ENCODE assay signal across 8 mouse cellular contexts in the genomic region with DNA sequence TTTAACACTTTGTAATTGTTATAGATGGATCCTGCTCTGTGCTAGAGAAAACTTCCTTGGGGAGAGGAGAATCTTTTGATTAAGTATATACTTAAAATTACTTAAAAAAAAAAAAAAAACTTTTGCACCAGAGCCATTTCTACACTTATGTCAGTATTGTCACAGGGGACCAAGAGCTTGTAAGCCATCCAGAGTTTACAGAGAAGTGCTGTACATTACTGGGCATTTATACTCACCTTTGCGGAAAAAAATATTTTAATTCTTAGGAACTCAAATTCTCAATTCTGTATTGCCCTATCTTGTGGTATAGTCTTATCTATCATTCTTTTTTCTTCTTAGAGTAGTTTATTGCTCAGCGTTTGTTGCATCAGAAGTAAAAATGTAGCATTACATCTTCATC. TPM values are rescaled to one million over a fixed set of nuclear protein-coding genes. Genes with fewer than 3 reads are reported as not detected.
DNase-seq lines count a peak whose midpoint lies in the region; ATAC-seq and TF ChIP-seq lines count a peak whose summit lies in the region.

No protein-coding gene starts in this region.

- no peak overlapping the region for H3K27ac ChIP-seq in heart, embryonic 10.5 days
- no peak overlapping the region for H3K27ac ChIP-seq in CH12.LX (ENCODE audit: insufficient read depth, low read depth)
- H3K27ac ChIP-seq in forebrain, postnatal 0 days (ENCODE audit: low read depth, low read length), result no peak overlapping the region
- no peak overlapping the region for H3K27ac ChIP-seq in liver, embryonic 15.5 days (replicated peaks)

- H3K4me2 ChIP-seq in CH12.LX (ENCODE audit: insufficient read depth, low read depth, poor library complexity, severe bottlenecking), result peak overlapping the region; percentile 62
- H3K4me2 ChIP-seq in forebrain, postnatal 0 days (ENCODE audit: low read depth), result peak overlapping the region; percentile 69; the same call in 1 of the 2 replicates
- peak overlapping the region; percentile 92 for H3K4me2 ChIP-seq in liver, embryonic 15.5 days

- WGBS in heart, embryonic 10.5 days, result 75% methylated on average over 2 of the region's 2 CpGs
- 85% methylated on average over 2 of the region's 2 CpGs for WGBS in forebrain, postnatal 0 days
- WGBS in liver, embryonic 15.5 days (ENCODE audit: insufficient replicate concordance), result 71% methylated on average over 2 of the region's 2 CpGs

- no peak for ATAC-seq in forebrain, postnatal 0 days
- ATAC-seq in liver, embryonic 15.5 days (ENCODE audit: insufficient read depth), result no peak

- peaks cover 4% of the 10 kb centered on the region; the same call in 1 of the 2 replicates for H3K4me1 ChIP-seq in heart, embryonic 10.5 days
- H3K4me1 ChIP-seq in CH12.LX (ENCODE audit: control insufficient read depth in 1 of 2, insufficient read depth in 2 of 2), result no peaks in the 10 kb centered on the region; a peak in 1 of 4 replicates
- 0 out of 2 replicates have a peak, but pooled peaks cover 2% of the 10 kb centered on the region for H3K4me1 ChIP-seq in forebrain, postnatal 0 days (ENCODE audit: insufficient read depth)
- H3K4me1 ChIP-seq in liver, embryonic 15.5 days (replicated peaks), result peaks cover 22% of the 10 kb centered on the region

- in situ Hi-C loops in CH12.LX (cut with MboI; ENCODE audit: low pct_ligation_motif_present, low pct_unique_long_range_greater_than_20kb, low sequenced_read_pairs), result no loop called here

- H3K79me2 ChIP-seq in CH12.LX (replicated peaks; ENCODE audit: control insufficient read depth, extremely low read depth, insufficient read depth, poor library complexity, severe bottlenecking), result peaks cover 5% of the 10 kb centered on the region; the same call in 1 of the 2 replicates

- peak overlapping the region; percentile 34 for H3K9ac ChIP-seq in CH12.LX (ENCODE audit: insufficient read depth, low read depth)
- H3K9ac ChIP-seq in forebrain, postnatal 0 days, result no peak overlapping the region
- H3K9ac ChIP-seq in liver, embryonic 15.5 days, result peak overlapping the region; percentile 89

- no peak for TF ChIP-seq EP300 in CH12.LX (IDR thresholded peaks at IDR 0.05; ENCODE audit: low read length)

- dilution Hi-C loops in CH12.LX (cut with MboI; ENCODE audit: extremely low pct_ligation_motif_present, extremely low pct_unique_long_range_greater_than_20kb, low sequenced_read_pairs), result no loop called here

- no peak for DNase-seq in heart, embryonic 10.5 days (ENCODE audit: low spot score)
- DNase-seq in heart, adult 9 months (ENCODE audit: low spot score in 2 of 2), result no peak
- no peak for DNase-seq in CH12.LX (ENCODE audit: extremely low read depth)
- no peak for DNase-seq in forebrain, postnatal 0 days
- no peak for DNase-seq in spleen, postnatal 36 days (ENCODE audit: low spot score in 2 of 2)
- no peak for DNase-seq in left cerebral cortex, adult 8-10 months (ENCODE audit: low spot score in 2 of 2)
- no peak for DNase-seq in Muller cell, postnatal 12 days (ENCODE audit: inconsistent ontology term)

- no peaks in the 10 kb centered on the region for H3K9me3 ChIP-seq in heart, embryonic 10.5 days
- H3K9me3 ChIP-seq in CH12.LX (replicated peaks; ENCODE audit: low read length), result no peaks in the 10 kb centered on the region
- no peaks in the 10 kb centered on the region for H3K9me3 ChIP-seq in forebrain, postnatal 0 days (ENCODE audit: low read length)
- H3K9me3 ChIP-seq in liver, embryonic 15.5 days (replicated peaks), result no peaks in the 10 kb centered on the region

- H3K36me3 ChIP-seq in heart, embryonic 10.5 days, result no peaks in the 10 kb centered on the region
- no peaks in the 10 kb centered on the region for H3K36me3 ChIP-seq in CH12.LX (replicated peaks in 1 of 2; ENCODE audit: control insufficient read depth in 1 of 2, insufficient read depth in 1 of 2, low read length in 1 of 2)
- no peaks in the 10 kb centered on the region for H3K36me3 ChIP-seq in forebrain, postnatal 0 days (ENCODE audit: insufficient read depth)
- H3K36me3 ChIP-seq in liver, embryonic 15.5 days (replicated peaks), result no peaks in the 10 kb centered on the region

- TF ChIP-seq POLR2A in CH12.LX (IDR thresholded peaks at IDR 0.05; ENCODE audit: low read depth, low read length), result no peak

- no peak for TF ChIP-seq CTCF in CH12.LX (conservative IDR thresholded peaks at IDR 0.05 in 1 of 2, IDR thresholded peaks at IDR 0.05 in 1 of 2; ENCODE audit: low read depth in 2 of 2, low read length in 2 of 2)
- TF ChIP-seq CTCF in forebrain, postnatal 0 days (IDR thresholded peaks at IDR 0.05; ENCODE audit: low read depth), result no peak

- H3K4me3 ChIP-seq in heart, embryonic 10.5 days, result peak overlapping the region; percentile 96
- peak overlapping the region in 2 of 3 experiments; percentile 57 to 76 for H3K4me3 ChIP-seq in CH12.LX (replicated peaks in 1 of 3; ENCODE audit: low read depth in 2 of 3, low read length in 2 of 3, poor library complexity in 1 of 3)
- 0 out of 2 replicates have a peak overlapping the region, but pooled peaks have one; percentile 74 for H3K4me3 ChIP-seq in forebrain, postnatal 0 days (ENCODE audit: low read depth, low read length)
- H3K4me3 ChIP-seq in liver, embryonic 15.5 days (replicated peaks), result peak overlapping the region; percentile 89

- TF ChIP-seq RAD21 in CH12.LX (IDR thresholded peaks at IDR 0.05; ENCODE audit: low read depth, low read length), result no peak

- H3K27me3 ChIP-seq in heart, embryonic 10.5 days (ENCODE audit: insufficient read depth, poor library complexity, severe bottlenecking), result no peaks in the 10 kb centered on the region
- no peaks in the 10 kb centered on the region for H3K27me3 ChIP-seq in CH12.LX (replicated peaks)
- H3K27me3 ChIP-seq in forebrain, postnatal 0 days (ENCODE audit: insufficient read depth, low read length), result no peaks in the 10 kb centered on the region
- no peaks in the 10 kb centered on the region for H3K27me3 ChIP-seq in liver, embryonic 15.5 days

TF ChIP-seq in CH12.LX, 34 proteins besides CTCF, POLR2A, EP300 and RAD21:
- TF ChIP-seq ZNF384 (IDR thresholded peaks at IDR 0.05; ENCODE audit: low read depth, low read length) (no peak), E2F4 (IDR thresholded peaks at IDR 0.05; ENCODE audit: insufficient replicate concordance, low read depth, low read length) (no peak), MXI1 (IDR thresholded peaks at IDR 0.05; ENCODE audit: low read depth, low read length) (no peak), MAX (IDR thresholded peaks at IDR 0.05; ENCODE audit: low read length) (no peak), TCF12 (IDR thresholded peaks at IDR 0.05; ENCODE audit: low read depth, low read length) (no peak), HCFC1 (IDR thresholded peaks at IDR 0.05; ENCODE audit: low read depth, low read length) (no peak), SMC3 (IDR thresholded peaks at IDR 0.05; ENCODE audit: low read depth, low read length) (no peak), MAZ (IDR thresholded peaks at IDR 0.05; ENCODE audit: low read depth, low read length) (no peak), MEF2A (IDR thresholded peaks at IDR 0.05; ENCODE audit: borderline replicate concordance, low read depth, low read length) (no peak), ZMIZ1 (IDR thresholded peaks at IDR 0.05; ENCODE audit: low read depth, low read length) (no peak), TBP (conservative IDR thresholded peaks at IDR 0.05; ENCODE audit: low read depth, low read length) (no peak), ZKSCAN1 (IDR thresholded peaks at IDR 0.05; ENCODE audit: borderline replicate concordance, low read depth, low read length) (no peak), POLR2AphosphoS2 (IDR thresholded peaks at IDR 0.05; ENCODE audit: low read depth, low read length) (no peak), UBTF (IDR thresholded peaks at IDR 0.05; ENCODE audit: low read depth, low read length) (no peak), MAFK (IDR thresholded peaks at IDR 0.05; ENCODE audit: insufficient replicate concordance, low read length) (no peak)

RNA-seq across cellular contexts. Expression of a gene that starts 1.0 kb away (rescaled TPM):
- polyA plus RNA-seq in heart, embryonic 10.5 days (2016; fragmentation: Nextera tagmentation; extraction: Ambion mirVana), result 17.8 and 19.6 TPM in 2 replicates
- 3.8 and 5.8 TPM in 2 replicates for total RNA-seq in CH12.LX (2012; rRNA removed)
- total RNA-seq in CH12.LX (2014; rRNA removed), result 5.6 and 7.4 TPM in 2 replicates
- 4.1 and 4.2 TPM in 2 replicates for polyA plus RNA-seq in CH12.LX (2012; ENCODE audit: insufficient read length, low read depth)
- 73.0 and 81.4 TPM in 2 replicates for total RNA-seq in forebrain, postnatal 0 days (2014; rRNA removed)
- 39.5 and 60.4 TPM in 2 replicates for polyA plus RNA-seq in forebrain, postnatal 0 days (2015; fragmentation: Nextera tagmentation; extraction: Ambion mirVana)
- 6.6 and 7.0 TPM in 2 replicates for polyA plus RNA-seq in liver, embryonic 15.5 days (2015; fragmentation: Nextera tagmentation; extraction: Ambion mirVana)
- 10 to 100 TPM; 25.7 to 35.7 (median 31.8) TPM for total RNA-seq in left cerebral cortex, adult 8-10 months (2022)
